Mouse (Mus musculus): Measurements from ENCODE around the gene Muc3. TPM values are rescaled to one million over a fixed set of nuclear protein-coding genes. Genes with fewer than 3 reads are reported as not detected.
"Not testable (repeated sequence)": the region's sequence is repeated elsewhere in the genome, so short reads cannot be mapped to it uniquely, and the experiment has no call there.

Gene Muc3
- total and polyA plus RNA-seq, 3 experiments, result not detected

- Histone ChIP-seq H3K27me3 (ENCODE audit: insufficient read depth, low read length) (peaks cover 3% of the 10 kb centered on the region; the same call in 1 of the 2 replicates), H3K36me3 (replicated peaks) (peaks cover 14% of the 10 kb centered on the region), H3K4me1 (ENCODE audit: insufficient read depth, low read depth, low read length) (peaks cover 76% of the 10 kb centered on the region), H3K4me3 (ENCODE audit: low read depth, low read length) (no peak overlapping the region), H3K9me3 (replicated peaks) (peaks cover 7% of the 10 kb centered on the region)
- no peak for DNase-seq (ENCODE audit: low spot score)
- no peak for TF ChIP-seq POLR2AphosphoS5 (IDR thresholded peaks at IDR 0.05; ENCODE audit: insufficient replicate concordance, low read depth, low read length)
- TF ChIP-seq GATA1 (IDR thresholded peaks at IDR 0.05; ENCODE audit: borderline replicate concordance, low read length), result no peak
- TF ChIP-seq CTCF (IDR thresholded peaks at IDR 0.05; ENCODE audit: low read depth, low read length), result no peak
- TF ChIP-seq GATA2 (IDR thresholded peaks at IDR 0.05; ENCODE audit: borderline replicate concordance, low read depth, low read length), result no peak
- TF ChIP-seq TAL1 (conservative IDR thresholded peaks at IDR 0.05; ENCODE audit: low read depth, low read length), result no peak
- ATAC-seq (ENCODE audit: extremely low read depth, insufficient number of reproducible peaks, low FRiP score, poor library complexity, severe bottlenecking), result no peak
These were observed 30.2 kb downstream of the Muc3 start for GRCm38 (mm10) chr5:137118878-137119277.

GRCm38 (mm10) chr5:137117994-137118393, 31.1 kb downstream of the Muc3 start:
- not testable (repeated sequence) for H3K27me3 ChIP-seq (ENCODE audit: insufficient read depth, low read length); ATAC-seq (ENCODE audit: extremely low read depth, insufficient number of reproducible peaks, low FRiP score, poor library complexity, severe bottlenecking); H3K4me3 ChIP-seq (ENCODE audit: low read depth, low read length); DNase-seq (ENCODE audit: low spot score)
- Histone ChIP-seq H3K36me3 (replicated peaks) (peaks cover 23% of the 10 kb centered on the region), H3K4me1 (ENCODE audit: insufficient read depth, low read depth, low read length) (peaks cover 78% of the 10 kb centered on the region), H3K9me3 (replicated peaks) (peaks cover 16% of the 10 kb centered on the region)

- ATAC-seq (ENCODE audit: extremely low read depth, insufficient number of reproducible peaks, low FRiP score, poor library complexity, severe bottlenecking) (no peak), DNase-seq (ENCODE audit: low spot score) (no peak)
- peaks cover 3% of the 10 kb centered on the region; the same call in 1 of the 2 replicates for H3K27me3 ChIP-seq (ENCODE audit: insufficient read depth, low read length)
- TF ChIP-seq GATA1 (IDR thresholded peaks at IDR 0.05; ENCODE audit: borderline replicate concordance, low read length) (no peak), POLR2AphosphoS5 (IDR thresholded peaks at IDR 0.05; ENCODE audit: insufficient replicate concordance, low read depth, low read length) (no peak), CTCF (IDR thresholded peaks at IDR 0.05; ENCODE audit: low read depth, low read length) (no peak), GATA2 (IDR thresholded peaks at IDR 0.05; ENCODE audit: borderline replicate concordance, low read depth, low read length) (no peak), TAL1 (conservative IDR thresholded peaks at IDR 0.05; ENCODE audit: low read depth, low read length) (no peak)
- peak overlapping the region; percentile 73 for H3K4me3 ChIP-seq (ENCODE audit: low read depth, low read length)
- H3K9me3 ChIP-seq (replicated peaks), result peaks cover 21% of the 10 kb centered on the region
- H3K36me3 ChIP-seq (replicated peaks), result peaks cover 32% of the 10 kb centered on the region
- peaks cover 77% of the 10 kb centered on the region for H3K4me1 ChIP-seq (ENCODE audit: insufficient read depth, low read depth, low read length)
These were observed 32.1 kb downstream of the Muc3 start for GRCm38 (mm10) chr5:137116987-137117386.

GRCm38 (mm10) chr5:137115866-137116847, 33.0 kb downstream of the Muc3 start, which contains the start of gene Trim56:
TSS of gene Trim56 (minus strand) at chr5:137116209.
- Histone ChIP-seq H3K4me3 (ENCODE audit: low read depth, low read length) (peak within 1 kb of the TSS; percentile 73), H3K4me1 (ENCODE audit: insufficient read depth, low read depth, low read length) (peaks cover 69% of the 10 kb centered on the region), H3K27me3 (ENCODE audit: insufficient read depth, low read length) (peaks cover 3% of the 10 kb centered on the region; the same call in 1 of the 2 replicates), H3K36me3 (replicated peaks) (peaks cover 40% of the 10 kb centered on the region), H3K9me3 (replicated peaks) (peaks cover 26% of the 10 kb centered on the region)
- ATAC-seq (ENCODE audit: extremely low read depth, insufficient number of reproducible peaks, low FRiP score, poor library complexity, severe bottlenecking) (peak; percentile 84), DNase-seq (ENCODE audit: low spot score) (peak; percentile 89)
- TF ChIP-seq TAL1 (conservative IDR thresholded peaks at IDR 0.05; ENCODE audit: low read depth, low read length), result peak; percentile 84
- no peak for TF ChIP-seq CTCF (IDR thresholded peaks at IDR 0.05; ENCODE audit: low read depth, low read length)

GRCm38 (mm10) chr5:137114891-137115561, 34.1 kb downstream of the Muc3 start:
- Histone ChIP-seq H3K4me3 (ENCODE audit: low read depth, low read length) (peak overlapping the region; percentile 73), H3K4me1 (ENCODE audit: insufficient read depth, low read depth, low read length) (peaks cover 73% of the 10 kb centered on the region), H3K27me3 (ENCODE audit: insufficient read depth, low read length) (peaks cover 3% of the 10 kb centered on the region; the same call in 1 of the 2 replicates), H3K36me3 (replicated peaks) (peaks cover 51% of the 10 kb centered on the region), H3K9me3 (replicated peaks) (peaks cover 37% of the 10 kb centered on the region)
- no peak for TF ChIP-seq GATA1 (IDR thresholded peaks at IDR 0.05; ENCODE audit: borderline replicate concordance, low read length)
- TF ChIP-seq GATA2 (IDR thresholded peaks at IDR 0.05; ENCODE audit: borderline replicate concordance, low read depth, low read length), result no peak
- no peak for TF ChIP-seq CTCF (IDR thresholded peaks at IDR 0.05; ENCODE audit: low read depth, low read length)
- no peak for TF ChIP-seq TAL1 (conservative IDR thresholded peaks at IDR 0.05; ENCODE audit: low read depth, low read length)
- TF ChIP-seq POLR2AphosphoS5 (IDR thresholded peaks at IDR 0.05; ENCODE audit: insufficient replicate concordance, low read depth, low read length), result no peak
- no peak for DNase-seq (ENCODE audit: low spot score)
- no peak for ATAC-seq (ENCODE audit: extremely low read depth, insufficient number of reproducible peaks, low FRiP score, poor library complexity, severe bottlenecking)

Data from G1E (cell line).